In genomic region chr10:127664166-127664565, GRCm38 (mm10) we compare ENCODE assay signal across 9 mouse cellular contexts. TPM values are rescaled to one million over a fixed set of nuclear protein-coding genes. Genes with fewer than 3 reads are reported as not detected.
A peak's percentile ranks its signal among the peaks of the same experiment; 100 is the strongest.
DNase-seq lines count a peak whose midpoint lies in the region; ATAC-seq and TF ChIP-seq lines count a peak whose summit lies in the region.
"Had no signal": no experiment of that assay in that cellular context is flagged by ENCODE, and none has a peak within 500 bp of the region (broad histone marks: within the 10 kb centered on the region; RNA-seq: fewer than 3 reads in every experiment).

No protein-coding gene starts in this region.

- no peaks in the 10 kb centered on the region for H3K36me3 ChIP-seq in hindbrain, embryonic 11.5 days (ENCODE audit: control insufficient read depth, insufficient read depth, low read length)
- H3K36me3 ChIP-seq in hindbrain, postnatal 0 days (ENCODE audit: insufficient read depth, low read length) = no peaks in the 10 kb centered on the region
- H3K36me3 ChIP-seq in spleen, adult 2 months (ENCODE audit: control insufficient read depth, insufficient read depth, low read length) = peaks cover 27% of the 10 kb centered on the region
- 0 out of 2 replicates have a peak, but pooled peaks cover 3% of the 10 kb centered on the region for H3K36me3 ChIP-seq in intestine, embryonic 15.5 days

- H3K4me2 ChIP-seq in hindbrain, embryonic 11.5 days (replicated peaks; ENCODE audit: low read depth, low read length) = no peak overlapping the region
- no peak overlapping the region for H3K4me2 ChIP-seq in hindbrain, postnatal 0 days (ENCODE audit: low read depth, low read length)
- H3K4me2 ChIP-seq in intestine, embryonic 15.5 days (replicated peaks) = peak overlapping the region; percentile 93

- H3K4me1 ChIP-seq in hindbrain, embryonic 11.5 days (replicated peaks; ENCODE audit: control insufficient read depth, insufficient read depth, low read length) = peaks cover 12% of the 10 kb centered on the region
- peaks cover 9% of the 10 kb centered on the region for H3K4me1 ChIP-seq in hindbrain, postnatal 0 days (ENCODE audit: insufficient read depth, low read length)
- peaks cover 30% of the 10 kb centered on the region for H3K4me1 ChIP-seq in spleen, adult 2 months (ENCODE audit: control insufficient read depth, insufficient read depth, insufficient read length)
- peaks cover 70% of the 10 kb centered on the region for H3K4me1 ChIP-seq in intestine, embryonic 15.5 days (replicated peaks)

- WGBS in hindbrain, embryonic 11.5 days = 9% methylated on average over 16 of the region's 16 CpGs
- WGBS in hindbrain, postnatal 0 days = 23% methylated on average over 16 of the region's 16 CpGs
- WGBS in spleen, adult 2 months = 87% methylated on average over 16 of the region's 16 CpGs
- 47% methylated on average over 16 of the region's 16 CpGs for WGBS in intestine, embryonic 15.5 days

- no peak overlapping the region for H3K27ac ChIP-seq in hindbrain, embryonic 11.5 days (ENCODE audit: low read depth, low read length)
- H3K27ac ChIP-seq in hindbrain, postnatal 0 days = no peak overlapping the region
- peak overlapping the region; percentile 41; the same call in 1 of the 2 replicates for H3K27ac ChIP-seq in spleen, adult 2 months (ENCODE audit: insufficient read depth, low read length)
- H3K27ac ChIP-seq in intestine, embryonic 15.5 days = no peak overlapping the region

- H3K9ac ChIP-seq in hindbrain, embryonic 11.5 days (ENCODE audit: low read depth, low read length) = no peak overlapping the region
- H3K9ac ChIP-seq in hindbrain, postnatal 0 days (replicated peaks; ENCODE audit: low read length) = no peak overlapping the region
- 0 out of 2 replicates have a peak overlapping the region, but pooled peaks have one; percentile 13 for H3K9ac ChIP-seq in intestine, embryonic 15.5 days

- H3K9me3 ChIP-seq in hindbrain, embryonic 11.5 days (ENCODE audit: control insufficient read depth, low read length) = no peaks in the 10 kb centered on the region
- H3K9me3 ChIP-seq in hindbrain, postnatal 0 days (ENCODE audit: low read length) = no peaks in the 10 kb centered on the region
- H3K9me3 ChIP-seq in intestine, embryonic 15.5 days = no peaks in the 10 kb centered on the region

- peak; percentile 27 for DNase-seq in hindbrain, embryonic 11.5 days (ENCODE audit: low spot score)
- no peak for DNase-seq in hindbrain, postnatal 0 days (ENCODE audit: low spot score)
- DNase-seq in spleen, adult 2 months (ENCODE audit: low read depth in 1 of 2, low spot score in 2 of 2) = no peak
- no peak for DNase-seq in spleen, postnatal 14 days (ENCODE audit: low spot score in 2 of 2)
- no peak for DNase-seq in adrenal gland, adult (ENCODE audit: inconsistent age in 2 of 2, low spot score in 1 of 2)
- DNase-seq in urinary bladder, postnatal 14 days (ENCODE audit: low spot score) = no peak
- DNase-seq in testis, postnatal 14 days (ENCODE audit: low spot score) = no peak
- DNase-seq: kidney, postnatal 25 days had no signal

- TF ChIP-seq POLR2A in spleen, adult 2 months (IDR thresholded peaks at IDR 0.05; ENCODE audit: low read depth, low read length) = no peak

- H3K27me3 ChIP-seq in hindbrain, embryonic 11.5 days (ENCODE audit: control insufficient read depth, insufficient read depth, low read length) = peaks cover 77% of the 10 kb centered on the region
- peaks cover 11% of the 10 kb centered on the region for H3K27me3 ChIP-seq in hindbrain, postnatal 0 days (ENCODE audit: insufficient read depth, low read length)
- H3K27me3 ChIP-seq in spleen, adult 2 months (ENCODE audit: control insufficient read depth, insufficient read depth, low read length) = no peaks in the 10 kb centered on the region
- H3K27me3 ChIP-seq in intestine, embryonic 15.5 days (replicated peaks) = peaks cover 4% of the 10 kb centered on the region; the same call in 1 of the 2 replicates

- no peak for ATAC-seq in hindbrain, embryonic 11.5 days (ENCODE audit: low FRiP score)
- ATAC-seq in hindbrain, postnatal 0 days = no peak
- ATAC-seq in intestine, embryonic 15.5 days = no peak

- no peak for TF ChIP-seq CTCF in hindbrain, postnatal 0 days (IDR thresholded peaks at IDR 0.05; ENCODE audit: low read depth)
- no peak for TF ChIP-seq CTCF in spleen, adult 2 months (IDR thresholded peaks at IDR 0.05; ENCODE audit: extremely low read depth, insufficient read depth, insufficient read length, insufficient replicate concordance)

- no peak overlapping the region for H3K4me3 ChIP-seq in hindbrain, embryonic 11.5 days (ENCODE audit: low read depth, low read length)
- no peak overlapping the region for H3K4me3 ChIP-seq in hindbrain, postnatal 0 days (ENCODE audit: low read length)
- no peak overlapping the region for H3K4me3 ChIP-seq in spleen, adult 2 months (ENCODE audit: extremely low read depth, insufficient read depth, insufficient read length)
- H3K4me3 ChIP-seq in intestine, embryonic 15.5 days (replicated peaks) = peak overlapping the region; percentile 68

RNA-seq across cellular contexts. Expression of gene Nemp1, which starts 2.5 kb away (rescaled TPM):
- 8.6 and 9.3 TPM in 2 replicates for polyA plus RNA-seq in hindbrain, embryonic 11.5 days (2014; fragmentation: Nextera tagmentation; extraction: Ambion mirVana)
- 2.8 and 4.1 TPM in 2 replicates for total RNA-seq in hindbrain, postnatal 0 days (2014; rRNA removed)
- polyA plus RNA-seq in hindbrain, postnatal 0 days (2015; fragmentation: Nextera tagmentation; extraction: Ambion mirVana) = 2.2 and 3.0 TPM in 2 replicates
- 3.2 and 3.5 TPM in 2 replicates for polyA plus RNA-seq in spleen, adult 2 months (2012; rRNA removed)
- polyA plus RNA-seq in intestine, embryonic 15.5 days (2015; fragmentation: Nextera tagmentation; extraction: Ambion mirVana) = 5.7 and 6.9 TPM in 2 replicates

RNA-seq across cellular contexts. Expression of gene Nab2, which starts 4.2 kb away (rescaled TPM):
- 4.3 and 4.9 TPM in 2 replicates for polyA plus RNA-seq in hindbrain, embryonic 11.5 days (2014; fragmentation: Nextera tagmentation; extraction: Ambion mirVana)
- 3.5 and 4.1 TPM in 2 replicates for total RNA-seq in hindbrain, postnatal 0 days (2014; rRNA removed)
- polyA plus RNA-seq in hindbrain, postnatal 0 days (2015; fragmentation: Nextera tagmentation; extraction: Ambion mirVana) = 1.1 and 1.6 TPM in 2 replicates
- polyA plus RNA-seq in spleen, adult 2 months (2012; rRNA removed) = 30.6 and 32.7 TPM in 2 replicates
- 8.3 and 8.7 TPM in 2 replicates for polyA plus RNA-seq in intestine, embryonic 15.5 days (2015; fragmentation: Nextera tagmentation; extraction: Ambion mirVana)

RNA-seq across cellular contexts. Expression of gene Stat6, which starts 21.4 kb away (rescaled TPM):
- polyA plus RNA-seq in hindbrain, embryonic 11.5 days (2014; fragmentation: Nextera tagmentation; extraction: Ambion mirVana) = 6.0 and 6.9 TPM in 2 replicates
- total RNA-seq in hindbrain, postnatal 0 days (2014; rRNA removed) = 5.3 and 9.5 TPM in 2 replicates
- polyA plus RNA-seq in hindbrain, postnatal 0 days (2015; fragmentation: Nextera tagmentation; extraction: Ambion mirVana) = 4.7 and 5.3 TPM in 2 replicates
- polyA plus RNA-seq in spleen, adult 2 months (2012; rRNA removed) = 120 and 126 TPM in 2 replicates
- polyA plus RNA-seq in intestine, embryonic 15.5 days (2015; fragmentation: Nextera tagmentation; extraction: Ambion mirVana) = 37.7 and 39.9 TPM in 2 replicates

RNA-seq across cellular contexts. Expression of gene Myo1a, which starts 40.8 kb away (rescaled TPM):
- 0.45 and 0.57 TPM in 2 replicates for polyA plus RNA-seq in hindbrain, embryonic 11.5 days (2014; fragmentation: Nextera tagmentation; extraction: Ambion mirVana)
- total RNA-seq in hindbrain, postnatal 0 days (2014; rRNA removed) = 0.21 and 0.36 TPM in 2 replicates
- polyA plus RNA-seq in hindbrain, postnatal 0 days (2015; fragmentation: Nextera tagmentation; extraction: Ambion mirVana) = 0.50 and 0.53 TPM in 2 replicates
- polyA plus RNA-seq in spleen, adult 2 months (2012; rRNA removed) = 0.13 and 0.21 TPM in 2 replicates
- 33.8 and 36.7 TPM in 2 replicates for polyA plus RNA-seq in intestine, embryonic 15.5 days (2015; fragmentation: Nextera tagmentation; extraction: Ambion mirVana)

RNA-seq across cellular contexts. Expression of gene Lrp1, which starts 43.2 kb away (rescaled TPM):
- polyA plus RNA-seq in hindbrain, embryonic 11.5 days (2014; fragmentation: Nextera tagmentation; extraction: Ambion mirVana) = 66.3 and 67.1 TPM in 2 replicates
- total RNA-seq in hindbrain, postnatal 0 days (2014; rRNA removed) = 245 TPM in 2 replicates
- 73.7 and 75.5 TPM in 2 replicates for polyA plus RNA-seq in hindbrain, postnatal 0 days (2015; fragmentation: Nextera tagmentation; extraction: Ambion mirVana)
- 98.7 and 99.4 TPM in 2 replicates for polyA plus RNA-seq in spleen, adult 2 months (2012; rRNA removed)
- polyA plus RNA-seq in intestine, embryonic 15.5 days (2015; fragmentation: Nextera tagmentation; extraction: Ambion mirVana) = 67.2 and 77.1 TPM in 2 replicates
